Mouse (Mus musculus) B cell, adult 2 months (primary cell): ENCODE measurements at regions not wholly inside any gene's neighbourhood (a gene's known extent, or its start where the extent isn't known, plus 50 kb on each side); places are given as distances from the start of the nearest gene placed in this dataset.
"Not testable (repeated sequence)": the region's sequence is repeated elsewhere in the genome, so short reads cannot be mapped to it uniquely, and the experiment has no call there.

Source experiments
- DNase-seq, 2 experiments: peaks; one replicate each; pipeline ENCODE4 v3.0.0; 2022

DNA sequence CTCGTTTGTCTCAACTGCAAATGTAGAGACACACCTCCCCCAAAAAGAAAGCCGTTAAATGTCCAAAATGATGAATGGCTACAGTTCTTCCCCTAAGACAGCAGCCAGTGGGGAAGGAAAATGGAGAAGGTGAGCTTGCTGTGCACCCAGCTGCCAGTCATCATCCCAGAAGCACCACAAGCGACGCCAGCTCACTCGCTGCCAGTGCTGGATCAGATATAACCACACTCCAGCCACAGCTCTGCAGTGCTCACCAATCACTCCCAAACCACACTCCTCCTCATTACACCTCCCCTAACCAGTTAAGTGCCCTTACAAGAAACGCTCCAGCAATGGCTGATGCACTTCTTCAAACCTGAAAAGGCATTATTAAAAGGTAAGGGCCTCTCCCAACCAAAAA is 114.4 kb downstream of the Sox4 start:
- no peak for DNase-seq

DNA sequence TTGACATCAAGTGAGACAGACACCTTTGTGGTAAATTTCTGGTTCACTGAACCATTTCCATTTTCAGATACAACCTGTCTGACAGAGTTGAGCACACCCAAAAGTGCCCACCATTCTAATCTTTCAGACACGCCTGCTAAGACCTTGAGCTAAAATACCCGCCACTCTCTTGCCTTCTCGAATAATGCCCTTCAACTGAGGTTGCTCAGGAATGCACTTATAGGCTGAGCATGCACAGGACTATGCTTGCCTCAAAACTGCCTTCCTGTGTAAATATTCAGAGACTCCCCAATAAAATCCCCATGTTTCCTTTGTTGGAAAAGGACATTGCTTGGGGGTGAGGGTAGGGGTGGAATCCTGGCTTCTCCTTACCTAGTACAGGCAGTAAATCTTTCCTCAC is 115.3 kb downstream of the Sox4 start:
- no peak for DNase-seq

DNA sequence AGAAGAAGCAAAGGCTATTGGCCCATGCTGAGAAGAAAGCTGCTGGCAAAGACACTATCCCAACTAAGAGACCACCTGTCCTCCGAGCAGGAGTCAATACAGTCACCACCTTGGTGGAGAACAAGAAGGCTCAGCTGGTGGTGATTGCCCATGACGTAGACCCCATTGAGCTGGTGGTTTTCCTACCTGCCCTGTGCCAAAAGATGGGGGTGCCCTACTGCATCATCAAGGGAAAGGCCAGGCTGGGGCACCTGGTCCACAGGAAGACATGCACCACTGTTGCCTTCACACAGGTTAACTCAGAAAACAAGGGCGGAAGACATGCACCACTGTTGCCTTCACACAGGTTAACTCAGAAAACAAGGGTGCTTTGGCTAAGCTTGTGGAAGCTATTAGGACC is 116.3 kb downstream of the Sox4 start:
- not testable (repeated sequence) for DNase-seq

DNA sequence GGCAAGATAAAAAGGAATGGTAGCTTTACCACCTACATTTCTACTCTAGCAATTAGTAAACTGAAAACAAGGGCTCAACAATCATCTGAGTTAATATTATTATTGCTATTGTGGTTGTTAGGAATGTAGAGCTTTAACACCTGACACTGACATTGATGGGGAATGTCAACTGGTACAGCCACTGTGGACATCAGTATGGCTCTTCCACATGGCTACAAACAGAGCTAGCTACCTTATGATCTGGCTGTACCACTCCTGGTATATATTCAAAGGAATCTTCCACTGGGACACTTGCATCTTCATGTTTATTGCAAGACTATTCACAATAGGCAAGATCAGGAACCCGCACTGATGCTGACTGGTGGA is 119.8 kb downstream of the Sox4 start:
- no peak for DNase-seq

DNA sequence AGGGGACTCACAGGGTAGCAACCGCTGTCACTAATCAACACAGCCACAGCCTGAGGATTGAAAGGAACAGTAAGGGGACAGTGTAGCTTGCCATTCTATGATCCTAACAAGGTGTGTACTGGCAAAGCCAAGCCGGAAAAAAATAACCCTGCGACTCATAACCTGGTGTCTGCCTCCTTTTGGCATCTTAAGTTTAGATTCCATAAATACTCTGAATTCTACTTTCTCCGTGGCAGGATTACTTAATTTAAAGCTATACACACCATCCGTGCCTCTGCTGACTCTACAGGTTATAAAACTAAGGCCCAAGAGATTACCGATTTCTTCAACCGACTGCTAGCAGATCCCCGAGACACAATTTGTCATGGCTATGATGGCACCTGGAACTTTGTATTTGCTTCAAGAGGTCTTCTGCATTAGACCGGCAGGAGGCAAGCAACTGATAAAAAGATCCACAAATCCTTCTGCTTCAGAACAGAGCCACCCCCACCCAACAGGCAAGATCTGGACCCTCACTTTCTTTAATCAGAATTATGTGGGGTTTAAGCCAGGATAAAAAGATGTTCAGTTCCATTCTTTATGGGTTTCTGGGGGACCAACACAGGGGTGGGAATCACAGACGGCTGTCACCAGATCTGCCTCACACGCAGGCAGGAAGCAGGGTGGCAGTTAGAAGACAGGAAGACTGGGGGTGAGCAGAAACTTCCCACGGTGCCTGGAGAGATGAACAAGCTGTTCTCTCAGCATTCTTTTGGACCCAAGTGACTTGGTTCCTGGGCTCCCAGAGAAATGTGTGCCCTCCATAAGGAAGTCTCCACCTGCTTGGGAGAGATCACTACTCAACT is 120.4 kb downstream of the Sox4 start:
- DNase-seq: peak; percentile 26 to 27

DNA sequence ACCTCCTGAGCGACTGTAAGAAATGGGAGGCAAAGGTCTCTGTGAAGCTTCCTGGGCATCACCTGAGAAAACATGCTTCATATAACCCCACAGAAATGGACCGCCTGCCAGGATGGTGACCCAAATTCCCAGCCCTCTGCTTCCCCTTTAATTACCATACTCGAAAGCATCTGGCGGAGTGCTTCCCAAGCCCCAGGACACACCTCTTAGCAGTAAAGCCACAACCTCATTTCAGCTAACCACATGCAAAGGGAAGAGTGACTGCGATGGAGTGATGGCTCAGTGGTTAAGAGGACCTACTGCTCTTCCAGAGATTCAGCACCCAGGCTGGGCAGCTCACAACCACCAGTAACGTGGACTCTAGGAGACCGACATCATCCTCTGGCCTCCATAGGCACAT is 127.2 kb downstream of the Sox4 start:
- DNase-seq: no peak

DNA sequence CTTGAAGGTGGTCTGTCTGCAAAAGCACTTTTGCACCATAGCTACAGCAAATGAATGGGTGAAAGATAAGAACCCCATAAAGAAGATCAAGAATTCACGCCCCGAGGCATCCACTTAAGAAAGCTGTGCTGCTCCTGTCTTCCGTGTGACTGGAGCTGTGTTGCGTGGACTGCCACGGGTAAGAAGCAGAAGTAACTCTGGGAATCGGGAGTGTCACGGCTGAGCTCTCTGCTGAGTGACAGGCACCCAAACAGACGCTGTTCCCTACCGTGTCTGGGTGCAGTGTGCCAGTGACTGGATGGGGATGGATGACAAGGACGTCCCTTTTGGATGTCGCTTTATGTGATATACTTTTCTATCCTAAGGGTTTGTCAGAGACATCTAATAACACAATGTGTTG is 129.5 kb downstream of the Sox4 start:
- DNase-seq: no peak

DNA sequence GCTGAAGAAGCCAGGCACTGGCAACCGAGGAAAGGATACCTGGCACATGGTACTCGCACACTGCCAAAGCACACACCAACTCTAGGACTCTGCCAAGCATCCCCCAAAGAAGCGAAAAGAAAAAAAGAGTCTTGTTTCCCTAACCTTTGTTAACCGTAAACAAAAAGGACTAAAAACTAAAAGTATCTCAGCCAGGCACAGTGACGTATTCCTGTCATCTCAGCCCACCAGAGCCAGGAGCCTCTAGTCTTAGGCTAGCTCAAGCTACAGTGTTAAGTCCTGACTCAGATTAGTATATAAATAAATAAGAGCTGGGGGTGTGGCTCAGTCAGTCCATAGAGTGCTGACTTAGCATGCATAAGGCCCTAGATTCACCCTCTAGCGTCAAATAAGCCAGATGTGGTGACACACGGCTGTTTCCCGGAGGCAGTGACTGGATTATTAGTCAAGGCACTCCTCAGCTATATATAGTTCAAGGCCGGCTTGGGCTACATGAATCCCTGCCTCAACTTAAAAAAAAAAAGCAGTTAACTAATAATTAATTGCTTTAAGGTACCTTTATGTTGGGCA is 130.1 kb downstream of the Sox4 start:
- DNase-seq: no peak

DNA sequence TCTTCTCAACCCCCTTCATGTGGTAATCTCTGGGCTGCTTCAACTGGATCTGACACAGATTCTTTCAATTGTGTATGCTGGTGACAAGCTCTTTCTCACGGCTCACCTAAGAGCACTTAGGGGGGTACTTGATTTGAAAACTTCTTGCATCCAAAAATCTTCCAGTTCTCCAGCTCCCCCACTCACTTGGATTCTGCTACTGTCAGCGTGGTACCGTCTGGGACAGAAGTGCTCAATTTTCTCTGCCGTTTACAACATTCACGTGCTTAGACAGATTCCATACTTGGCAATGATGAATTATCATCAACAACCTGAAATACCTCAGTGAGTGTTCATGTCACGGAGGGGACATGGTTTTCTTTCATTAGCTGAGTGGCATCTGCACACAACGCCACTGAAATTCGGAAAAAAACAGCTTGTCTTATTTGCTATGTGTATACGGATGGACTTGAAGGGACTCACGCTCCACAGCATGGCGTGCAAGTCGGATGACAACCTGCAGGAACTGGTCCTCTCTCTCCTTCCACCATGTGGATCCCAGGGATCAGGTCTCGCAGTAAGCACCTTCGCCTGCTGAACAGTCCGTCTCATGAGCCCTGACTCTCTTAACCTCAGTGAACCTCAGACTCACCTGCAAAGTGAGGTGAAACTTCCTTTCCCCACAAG is 132.5 kb downstream of the Sox4 start:
- no peak for DNase-seq

DNA sequence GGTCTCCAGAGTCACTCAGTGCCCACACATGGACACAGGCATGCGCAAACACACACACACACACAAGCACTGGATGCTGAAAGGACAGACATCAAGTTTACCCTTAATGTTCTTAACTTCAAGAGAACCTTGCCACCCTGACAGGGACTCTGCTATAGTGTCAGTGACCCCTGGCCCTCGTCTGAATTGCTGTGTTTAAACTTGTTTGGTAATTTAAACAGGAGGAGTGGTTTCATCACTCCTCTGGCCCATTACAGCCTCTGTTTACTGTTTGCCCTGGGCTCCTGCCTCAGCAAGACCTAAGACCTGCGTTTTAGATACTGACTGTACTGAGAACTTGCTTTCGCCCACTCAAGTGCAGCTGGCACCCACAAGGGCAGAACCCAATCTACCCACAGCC is 139.4 kb downstream of the Sox4 start:
- DNase-seq: no peak

DNA sequence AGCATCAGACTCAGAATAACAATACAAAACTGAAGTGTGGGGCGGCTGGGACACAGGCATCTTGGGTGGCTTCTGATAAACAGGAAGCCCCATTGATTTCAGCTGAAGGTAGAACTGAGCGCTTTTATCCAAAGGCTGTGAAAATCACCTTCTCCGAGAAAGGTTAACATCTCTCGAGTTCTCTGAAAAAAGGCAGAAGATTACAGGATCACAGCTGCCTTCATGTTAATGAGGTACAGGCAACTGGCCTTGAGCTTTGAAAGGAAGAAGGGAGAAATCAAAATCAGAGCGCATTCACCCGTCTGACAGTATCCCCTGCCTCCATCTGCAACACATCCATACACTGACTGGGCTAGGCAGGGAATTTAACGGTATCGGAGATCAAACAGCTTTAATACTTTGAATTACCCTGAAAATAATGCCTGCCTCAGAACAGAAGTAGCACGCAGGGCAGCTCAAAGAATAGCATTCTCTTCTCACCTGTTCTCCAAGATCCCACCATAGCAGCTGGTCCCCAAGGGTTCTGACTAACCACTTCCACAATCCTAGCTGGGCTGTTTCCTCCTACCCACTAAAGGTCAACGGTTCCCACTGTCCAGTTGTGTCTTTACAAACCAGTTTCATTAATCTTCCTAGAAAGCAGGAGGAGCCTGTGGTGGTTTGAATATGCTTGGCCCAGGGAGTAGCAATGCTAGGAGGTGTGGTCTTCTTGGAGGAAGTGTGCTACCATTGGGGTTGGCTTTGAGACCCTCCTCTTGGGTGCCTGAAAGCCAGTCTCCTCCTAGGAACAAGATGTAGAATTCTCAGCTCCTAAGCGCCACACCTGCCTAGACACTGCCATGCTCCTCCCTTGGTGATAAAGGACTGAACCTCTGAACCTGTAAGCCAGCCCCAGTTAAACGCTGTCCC is 141.6 kb downstream of the Sox4 start:
- no peak for DNase-seq

DNA sequence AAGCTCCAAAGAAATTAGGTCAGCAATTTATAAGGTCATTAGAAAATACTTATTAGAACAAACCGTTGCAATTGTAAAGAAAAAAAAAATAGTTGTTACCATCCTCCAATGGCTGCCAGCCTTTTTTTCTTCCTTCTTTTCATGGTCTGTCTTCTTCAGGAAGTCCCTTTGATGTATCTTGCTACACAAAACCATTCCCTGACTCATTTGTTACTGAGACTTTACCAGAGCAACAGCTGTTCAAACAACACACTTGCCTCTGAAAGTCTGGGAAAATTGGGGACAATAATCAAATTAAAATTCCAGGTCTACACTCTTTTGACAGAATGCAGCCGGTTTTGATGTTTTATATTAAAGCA is 142.5 kb downstream of the Sox4 start:
- no peak for DNase-seq

DNA sequence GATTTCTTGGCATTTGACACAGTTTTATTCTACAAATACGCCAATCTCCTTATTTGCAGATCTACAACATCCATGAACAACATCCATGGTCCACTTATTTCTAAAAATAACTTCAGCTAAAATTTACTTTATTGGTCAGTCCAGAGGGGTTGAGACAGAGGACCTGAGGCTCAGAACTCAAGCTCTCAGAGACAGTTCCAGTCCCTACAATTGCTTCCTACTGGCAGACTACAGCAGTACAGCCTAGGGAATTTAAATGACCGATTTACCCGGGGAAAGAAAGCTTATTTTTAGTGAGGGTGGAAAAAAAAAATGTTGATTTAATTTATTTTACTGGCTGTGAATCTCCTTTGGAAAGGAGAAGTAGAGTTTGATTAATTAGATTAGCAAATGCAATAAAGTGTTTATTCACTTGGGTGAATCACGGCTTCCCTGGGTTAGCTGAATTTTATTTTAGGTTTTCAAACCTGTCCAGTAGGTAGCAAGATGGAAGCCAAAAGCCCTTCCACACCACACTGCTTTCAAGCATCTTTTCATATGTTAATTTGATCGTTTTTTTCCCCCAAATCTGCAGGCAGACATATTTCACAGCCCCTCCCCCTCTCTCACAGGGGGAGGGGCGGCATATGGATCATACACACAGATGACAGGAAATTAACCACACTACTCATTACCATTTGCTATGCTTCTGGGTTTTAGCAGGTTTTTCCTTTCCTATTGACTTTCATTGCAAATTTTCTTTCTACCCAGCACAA is 143.0 kb downstream of the Sox4 start:
- no peak for DNase-seq

DNA sequence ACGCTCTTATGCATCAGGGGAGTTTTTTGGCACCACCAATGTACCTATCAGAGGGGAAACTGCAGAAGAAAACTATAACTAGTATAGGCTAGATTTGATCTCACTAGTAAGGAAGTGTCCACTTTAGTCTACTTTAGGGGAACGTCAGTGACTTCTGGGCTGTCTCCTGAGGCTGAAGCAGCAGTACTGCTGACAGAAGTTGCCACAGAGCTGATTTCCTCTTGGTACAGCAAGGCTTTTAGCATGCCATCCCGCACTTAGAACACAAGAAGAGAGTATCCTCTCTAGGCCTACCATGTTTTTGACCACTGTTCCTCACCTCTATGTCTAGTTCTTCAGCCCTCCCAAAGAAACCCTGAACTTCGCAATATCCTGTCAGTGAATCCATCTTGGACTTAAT is 148.2 kb downstream of the Sox4 start:
- DNase-seq: no peak

DNA sequence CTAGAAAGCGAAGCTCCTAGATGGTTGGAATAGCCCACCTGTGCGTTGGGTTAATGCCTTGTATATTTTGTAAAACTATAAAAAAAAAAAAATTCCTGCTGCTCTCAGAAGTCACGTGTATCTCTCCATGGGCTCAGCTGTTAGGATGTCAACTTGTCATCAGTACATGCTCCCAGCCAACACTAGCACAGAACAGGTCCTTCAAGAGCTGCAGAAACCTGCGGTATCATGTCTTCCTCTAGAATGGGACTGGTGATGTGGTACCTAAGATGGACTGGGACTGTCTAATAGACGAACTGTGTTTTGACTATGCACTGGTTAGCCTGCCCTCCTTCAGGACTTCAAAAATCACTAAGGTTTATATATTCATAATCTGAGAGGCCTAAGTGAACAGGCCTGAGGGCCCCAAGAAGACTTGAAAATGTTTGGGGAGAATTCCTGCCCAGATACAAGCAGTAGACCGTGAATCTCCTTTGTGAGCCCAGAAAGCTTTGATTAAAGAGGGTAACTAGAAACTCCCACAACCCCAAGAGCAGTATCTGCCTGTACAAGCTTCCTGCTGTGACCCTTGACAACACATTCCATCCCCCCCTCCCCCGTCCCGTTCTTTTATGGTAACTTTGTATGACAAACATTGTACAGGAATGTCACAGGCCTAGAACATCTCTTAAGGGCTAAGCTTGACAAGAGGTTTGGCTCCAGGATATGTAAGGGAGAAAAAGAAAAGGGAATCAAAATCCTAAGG is 152.1 kb downstream of the Sox4 start:
- DNase-seq: no peak

DNA sequence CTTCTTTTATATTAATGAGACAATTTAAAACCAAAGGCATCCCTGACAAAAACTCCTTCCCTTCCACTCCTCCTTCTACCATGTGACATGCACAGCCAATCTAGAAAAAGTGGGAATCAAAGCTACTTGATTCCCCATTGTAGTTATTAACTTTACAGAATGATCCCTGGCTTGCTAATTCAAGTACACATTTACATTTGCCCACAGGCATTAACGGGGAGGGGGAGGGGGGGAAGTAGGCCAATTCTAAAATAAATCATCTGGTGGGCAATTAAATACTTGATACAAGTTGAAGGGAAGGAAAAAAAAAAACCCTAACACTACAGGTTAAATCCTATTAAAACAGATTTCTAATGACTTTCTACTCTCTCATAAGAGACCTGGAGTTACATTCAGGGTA is 152.8 kb downstream of the Sox4 start:
- DNase-seq: no peak

DNA sequence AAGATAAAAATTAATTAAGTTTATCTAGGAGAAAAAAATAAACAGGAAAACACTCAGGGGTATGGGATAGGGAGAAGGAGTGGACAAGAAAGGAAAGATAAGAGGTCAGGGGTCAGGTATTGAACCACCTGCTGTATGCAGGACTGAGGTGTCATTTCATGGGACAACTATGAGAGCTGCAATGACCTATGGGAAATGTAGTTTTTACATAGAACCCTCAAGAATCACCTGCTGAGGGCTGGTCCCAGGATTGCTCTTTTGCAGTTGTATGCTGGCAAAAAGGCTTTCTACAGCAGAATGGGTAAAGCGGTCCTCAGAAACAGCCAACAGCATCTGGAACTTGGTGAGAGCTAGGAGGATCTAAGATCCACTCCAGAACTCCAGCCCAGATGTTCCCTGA is 154.0 kb downstream of the Sox4 start:
- no peak for DNase-seq

DNA sequence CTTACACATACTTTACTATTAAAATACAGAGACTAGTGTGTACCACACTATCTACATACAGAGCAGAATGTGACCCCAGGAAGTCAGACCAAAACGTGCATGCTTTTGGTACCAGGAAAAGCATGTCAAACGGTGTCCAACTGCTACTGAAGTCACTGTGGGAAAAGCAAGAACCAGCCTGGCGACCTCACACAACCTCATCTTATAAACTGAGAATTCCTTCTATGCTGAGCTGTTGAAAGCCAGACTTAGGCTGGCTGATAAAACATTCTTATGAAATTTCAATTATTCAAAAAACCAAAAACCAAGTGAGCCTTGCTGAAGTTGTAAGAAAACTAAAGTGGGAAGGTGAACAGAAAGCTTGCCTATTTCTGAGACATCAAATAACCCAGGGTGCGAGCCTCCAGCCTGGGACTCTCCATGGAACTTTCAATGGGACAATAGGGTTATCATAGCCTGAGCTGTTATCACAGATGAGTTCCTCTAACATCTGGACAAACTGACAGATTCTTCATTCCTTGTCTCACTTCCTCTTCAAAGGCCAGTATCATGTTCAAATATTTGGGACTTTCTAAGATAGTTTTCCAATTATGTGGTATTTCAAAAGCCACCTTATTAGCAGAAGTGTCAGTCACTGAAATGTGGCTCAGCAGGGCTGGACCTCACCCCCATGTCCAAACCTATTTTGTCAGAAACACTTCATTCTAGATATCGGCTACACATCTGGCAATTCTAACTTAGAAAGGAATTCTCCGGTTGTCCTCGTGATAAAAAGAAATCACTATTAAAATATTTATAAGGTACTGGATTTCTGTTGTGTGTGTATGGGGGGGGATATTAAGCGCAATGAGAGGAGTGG is 155.7 kb downstream of the Sox4 start:
- DNase-seq: no peak

DNA sequence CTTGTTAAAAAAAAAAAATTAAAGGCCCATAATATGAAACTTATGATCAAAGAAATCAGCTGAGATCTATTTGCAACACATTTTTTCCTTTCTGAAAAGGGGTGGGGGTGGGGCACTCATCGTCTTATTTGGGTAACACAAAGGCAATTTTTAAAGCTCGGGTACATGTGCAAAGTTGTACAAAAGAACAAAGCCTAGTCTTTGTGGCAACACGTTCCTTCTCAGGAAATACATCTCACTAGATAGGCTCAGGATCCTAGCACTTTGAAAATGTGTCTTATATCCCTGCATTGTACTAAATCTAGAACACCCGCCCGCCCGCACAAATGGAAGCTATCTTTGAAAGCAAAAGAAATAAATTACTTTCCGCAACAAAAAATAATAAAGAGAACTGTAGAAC is 158.2 kb downstream of the Sox4 start:
- no peak for DNase-seq

DNA sequence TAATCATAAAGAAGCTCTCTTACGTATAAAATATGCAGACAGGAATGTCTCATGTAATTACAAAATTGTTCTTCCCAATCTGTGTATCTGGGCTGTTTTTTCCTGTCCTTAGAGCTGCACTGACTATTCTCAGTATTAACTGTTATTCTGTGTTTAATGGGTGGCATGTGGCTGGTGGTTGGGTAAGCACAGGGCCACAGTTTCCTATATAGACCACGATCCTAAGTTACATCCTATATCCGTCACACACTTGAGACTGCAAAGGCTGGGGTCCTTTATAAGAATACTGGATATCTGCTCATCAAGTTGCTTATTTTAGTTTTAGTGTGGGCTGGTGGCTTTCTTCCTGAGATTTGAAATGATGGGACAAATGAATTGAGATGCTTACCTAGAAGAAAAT is 159.0 kb downstream of the Sox4 start:
- DNase-seq: no peak
